Mouse (Mus musculus): ENCODE data around the gene Ccdc60.

DNA sequence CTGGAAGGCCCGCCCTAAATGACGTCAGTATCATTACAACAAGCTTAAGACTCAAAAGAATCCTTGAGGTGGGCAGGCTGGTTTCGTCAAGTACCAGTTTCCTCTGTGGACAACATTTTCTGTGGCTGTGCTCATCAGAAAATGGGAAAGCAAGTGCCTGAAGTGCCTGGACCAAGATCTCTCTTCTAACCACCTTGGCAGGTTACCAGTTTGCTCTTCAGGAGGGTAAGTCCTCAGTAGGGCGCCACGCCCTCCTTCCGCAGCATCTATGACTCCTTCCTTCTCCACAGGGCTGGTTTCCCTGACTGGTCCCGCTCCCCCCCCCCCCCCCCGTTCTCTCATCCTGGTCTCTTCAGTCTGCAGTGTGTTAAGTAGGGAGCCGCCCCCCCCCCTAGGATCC, 45.2 kb downstream of the Ccdc60 start:
- no peak for TF ChIP-seq EP300 (IDR thresholded peaks at IDR 0.05; ENCODE audit: low read depth)
- TF ChIP-seq CTCF (IDR thresholded peaks at IDR 0.05; ENCODE audit: low read depth): no peak
